ENCODE assay signal across 11 mouse cellular contexts in the genomic region with DNA sequence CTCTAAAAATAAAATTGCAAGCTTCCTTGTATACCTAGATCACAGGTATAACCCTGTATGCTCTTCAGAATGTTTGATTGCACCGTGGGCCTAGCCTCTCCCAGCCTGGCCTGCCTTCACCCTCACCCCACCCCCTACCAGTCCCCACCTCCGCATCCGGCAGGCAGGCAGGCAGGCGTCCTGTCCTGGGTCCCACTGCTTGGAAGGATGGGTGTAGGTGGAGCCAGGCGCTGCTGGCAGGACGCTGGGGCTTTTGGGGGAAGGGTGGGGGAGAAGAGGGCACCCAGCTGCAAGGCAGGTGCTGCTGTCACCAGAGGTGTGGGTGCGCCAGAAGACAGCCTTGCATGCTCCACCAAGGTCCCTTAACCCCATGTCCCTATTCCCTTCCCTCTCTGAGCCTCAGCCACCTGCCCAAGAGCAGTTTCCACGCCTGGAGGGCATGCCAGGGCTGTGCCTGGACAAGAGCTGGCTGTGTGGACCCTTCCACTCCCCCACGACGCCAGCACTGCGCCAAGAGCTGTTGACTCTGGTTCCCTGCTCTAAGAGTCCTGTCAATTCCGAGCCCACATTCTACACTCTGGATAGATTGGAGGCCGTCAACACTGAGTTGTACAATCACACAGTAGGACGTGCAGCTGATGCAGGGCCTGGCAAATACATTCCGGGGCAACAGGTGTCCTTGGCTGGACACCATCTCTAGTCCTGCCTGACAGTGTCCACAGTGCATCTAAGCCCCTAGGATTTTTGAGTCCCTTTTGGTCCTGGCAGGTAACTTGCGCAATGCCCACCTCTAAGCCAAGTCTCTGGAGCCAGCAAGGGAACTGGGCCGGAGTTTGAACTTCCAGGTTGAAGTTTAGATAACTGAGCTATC.
DNase-seq lines count a peak whose midpoint lies in the region; ATAC-seq and TF ChIP-seq lines count a peak whose summit lies in the region.
"Had no signal": no experiment of that assay in that cellular context is flagged by ENCODE, and none has a peak within 500 bp of the region (broad histone marks: within the 10 kb centered on the region; RNA-seq: fewer than 3 reads in every experiment).

No protein-coding gene starts in this region.

- H3K4me1 ChIP-seq in hindbrain, embryonic 10.5 days (replicated peaks), result peaks cover 27% of the 10 kb centered on the region
- H3K4me1 ChIP-seq in hindbrain, embryonic 14.5 days (replicated peaks; ENCODE audit: control insufficient read depth, insufficient read depth, low read length), result no peaks in the 10 kb centered on the region
- H3K4me1 ChIP-seq in midbrain, embryonic 10.5 days, result peaks cover 14% of the 10 kb centered on the region; the same call in 1 of the 2 replicates
- H3K4me1 ChIP-seq in midbrain, postnatal 0 days (ENCODE audit: insufficient read depth, low read length), result no peaks in the 10 kb centered on the region

- no peak overlapping the region for H3K4me3 ChIP-seq in hindbrain, embryonic 10.5 days
- H3K4me3 ChIP-seq in hindbrain, embryonic 14.5 days (replicated peaks; ENCODE audit: low read length), result no peak overlapping the region
- H3K4me3 ChIP-seq in midbrain, embryonic 10.5 days, result no peak overlapping the region
- no peak overlapping the region for H3K4me3 ChIP-seq in midbrain, postnatal 0 days (ENCODE audit: low read depth, low read length)
- H3K4me3 ChIP-seq: forebrain, embryonic 12.5 days had no signal

- no peak overlapping the region for H3K9ac ChIP-seq in hindbrain, embryonic 14.5 days
- no peak overlapping the region for H3K9ac ChIP-seq in midbrain, postnatal 0 days (replicated peaks; ENCODE audit: low read length, poor library complexity, severe bottlenecking)
- H3K9ac ChIP-seq: forebrain, embryonic 12.5 days had no signal

- WGBS in hindbrain, embryonic 10.5 days, result 66% methylated on average over 17 of the region's 17 CpGs
- WGBS in hindbrain, embryonic 14.5 days, result 72% methylated on average over 17 of the region's 17 CpGs
- WGBS in midbrain, embryonic 10.5 days, result 65% methylated on average over 17 of the region's 17 CpGs
- WGBS in midbrain, postnatal 0 days, result 82% methylated on average over 17 of the region's 17 CpGs

- no peak for DNase-seq in hindbrain, embryonic 10.5 days (ENCODE audit: low spot score)
- no peak for DNase-seq in hindbrain, embryonic 14.5 days (ENCODE audit: low spot score)
- DNase-seq in midbrain, embryonic 10.5 days (ENCODE audit: low spot score), result no peak
- DNase-seq in midbrain, postnatal 0 days (ENCODE audit: low spot score), result no peak
- peak; percentile 82 for DNase-seq in thymus, postnatal 25 days
- DNase-seq in urinary bladder, postnatal 36 days (ENCODE audit: low spot score in 2 of 2), result no peak
- DNase-seq: cerebellum, adult 2 months; lung, postnatal 4 days had no signal

- no peaks in the 10 kb centered on the region for H3K36me3 ChIP-seq in hindbrain, embryonic 10.5 days
- no peaks in the 10 kb centered on the region for H3K36me3 ChIP-seq in hindbrain, embryonic 14.5 days (replicated peaks; ENCODE audit: control insufficient read depth, insufficient read depth)
- no peaks in the 10 kb centered on the region for H3K36me3 ChIP-seq in midbrain, embryonic 10.5 days
- no peaks in the 10 kb centered on the region for H3K36me3 ChIP-seq in midbrain, postnatal 0 days (ENCODE audit: insufficient read depth, low read length)
- H3K36me3 ChIP-seq: forebrain, embryonic 12.5 days had no signal

- TF ChIP-seq CTCF in midbrain, postnatal 0 days (IDR thresholded peaks at IDR 0.05), result no peak

- no peaks in the 10 kb centered on the region for H3K9me3 ChIP-seq in hindbrain, embryonic 10.5 days
- H3K9me3 ChIP-seq in hindbrain, embryonic 14.5 days (ENCODE audit: control insufficient read depth, low read length), result no peaks in the 10 kb centered on the region
- no peaks in the 10 kb centered on the region for H3K9me3 ChIP-seq in midbrain, embryonic 10.5 days (replicated peaks)
- no peaks in the 10 kb centered on the region for H3K9me3 ChIP-seq in midbrain, postnatal 0 days (ENCODE audit: low read length)
- H3K9me3 ChIP-seq: forebrain, embryonic 12.5 days had no signal

- peak overlapping the region; percentile 53 for H3K27ac ChIP-seq in hindbrain, embryonic 10.5 days
- no peak overlapping the region for H3K27ac ChIP-seq in hindbrain, embryonic 14.5 days
- H3K27ac ChIP-seq in midbrain, embryonic 10.5 days (replicated peaks), result peak overlapping the region; percentile 55; the same call in 1 of the 2 replicates
- H3K27ac ChIP-seq in midbrain, postnatal 0 days (ENCODE audit: low read depth, low read length), result no peak overlapping the region
- H3K27ac ChIP-seq: forebrain, embryonic 12.5 days had no signal

- ATAC-seq in hindbrain, embryonic 14.5 days (ENCODE audit: low FRiP score), result no peak
- ATAC-seq in midbrain, postnatal 0 days (ENCODE audit: low FRiP score), result no peak
- ATAC-seq in activated CD4-positive, CD25-positive, alpha-beta regulatory T cell, adult 4 months, result peak; percentile 75
- ATAC-seq in megakaryocyte progenitor cell, adult 5-6 weeks (replicated peaks; ENCODE audit: poor library complexity), result no peak

- no peak overlapping the region for H3K4me2 ChIP-seq in hindbrain, embryonic 14.5 days (replicated peaks)
- no peak overlapping the region for H3K4me2 ChIP-seq in midbrain, postnatal 0 days (ENCODE audit: low read depth, low read length, poor library complexity, severe bottlenecking)
- H3K4me2 ChIP-seq: forebrain, embryonic 12.5 days had no signal

- H3K27me3 ChIP-seq in hindbrain, embryonic 10.5 days (ENCODE audit: insufficient read depth, poor library complexity, severe bottlenecking), result peaks cover 12% of the 10 kb centered on the region
- no peaks in the 10 kb centered on the region for H3K27me3 ChIP-seq in hindbrain, embryonic 14.5 days (ENCODE audit: control insufficient read depth, insufficient read depth, low read length)
- peaks cover 12% of the 10 kb centered on the region for H3K27me3 ChIP-seq in midbrain, embryonic 10.5 days (ENCODE audit: low read depth, poor library complexity, severe bottlenecking)
- no peaks in the 10 kb centered on the region for H3K27me3 ChIP-seq in midbrain, postnatal 0 days (ENCODE audit: insufficient read depth, low read length)

Comparison
In these comparisons a context has a peak if more than half of its experiments do, and no peak if none do; other contexts are left out.
1. H3K27ac ChIP-seq: peak in hindbrain, embryonic 10.5 days (single experiment) and midbrain, embryonic 10.5 days (single experiment); none in hindbrain, embryonic 14.5 days (single experiment) and midbrain, postnatal 0 days (single experiment).